9 mouse cellular contexts compared by ENCODE assay signal in genomic region chr3:34445354-34445753, GRCm38 (mm10).
DNase-seq lines count a peak whose midpoint lies in the region; ATAC-seq lines count a peak whose summit lies in the region.
"Had no signal": no experiment of that assay in that cellular context is flagged by ENCODE, and none has a peak within 500 bp of the region (broad histone marks: within the 10 kb centered on the region; RNA-seq: fewer than 3 reads in every experiment).

No protein-coding gene starts in this region.

- H3K4me2 ChIP-seq in midbrain, embryonic 13.5 days (replicated peaks) = no peak overlapping the region
- H3K4me2 ChIP-seq: limb, embryonic 15.5 days had no signal

- H3K4me3 ChIP-seq in midbrain, embryonic 13.5 days (replicated peaks) = no peak overlapping the region
- H3K4me3 ChIP-seq: limb, embryonic 15.5 days had no signal

- peaks cover 47% of the 10 kb centered on the region for H3K4me1 ChIP-seq in midbrain, embryonic 13.5 days (replicated peaks)

- H3K36me3 ChIP-seq in midbrain, embryonic 13.5 days = no peaks in the 10 kb centered on the region
- H3K36me3 ChIP-seq: limb, embryonic 15.5 days had no signal

- peak; percentile 71 for DNase-seq in heart, adult 11 months
- no peak for DNase-seq in heart, adult 8-10 months (ENCODE audit: low spot score)
- peak; percentile 40 to 56 for DNase-seq in cerebellum, postnatal 10 days
- DNase-seq in frontal cortex, postnatal 36 days (ENCODE audit: low spot score in 2 of 2) = peak; percentile 24 to 57
- DNase-seq in heart, adult 9 months (ENCODE audit: low spot score in 2 of 2) = no peak
- no peak for DNase-seq in thymus, postnatal 4 days
- DNase-seq in heart, postnatal 36 days = no peak

- H3K27me3 ChIP-seq in midbrain, embryonic 13.5 days = peaks cover 9% of the 10 kb centered on the region; the same call in 1 of the 2 replicates

- peak overlapping the region; percentile 44; the same call in 1 of the 2 replicates for H3K27ac ChIP-seq in midbrain, embryonic 13.5 days
- H3K27ac ChIP-seq: limb, embryonic 15.5 days had no signal

- peak; percentile 35; the same call in 1 of the 2 replicates for ATAC-seq in midbrain, embryonic 13.5 days

- intact Hi-C loops in heart, postnatal 36 days (cut with DNase I) = no loop called here

- no peak overlapping the region for H3K9ac ChIP-seq in midbrain, embryonic 13.5 days (replicated peaks)
- H3K9ac ChIP-seq: limb, embryonic 15.5 days had no signal

- no peaks in the 10 kb centered on the region for H3K9me3 ChIP-seq in midbrain, embryonic 13.5 days
- H3K9me3 ChIP-seq: limb, embryonic 15.5 days had no signal

- 22% methylated on average over 7 of the region's 7 CpGs for WGBS in midbrain, embryonic 13.5 days

Comparison
In these comparisons a context has a peak if more than half of its experiments do, and no peak if none do; other contexts are left out.
1. DNase-seq: peak in heart, adult 11 months (single experiment), cerebellum, postnatal 10 days (2 of 2) and frontal cortex, postnatal 36 days (2 of 2); none in heart, adult 8-10 months (single experiment), heart, adult 9 months (0 of 2), thymus, postnatal 4 days (single experiment) and heart, postnatal 36 days (0 of 2).